Mouse (Mus musculus) small intestine, adult 2 months (tissue): ENCODE measurements around the gene Sult4a1. TPM values are rescaled to one million over a fixed set of nuclear protein-coding genes. Genes with fewer than 3 reads are reported as not detected.

Source experiments
- H3K27ac ChIP-seq: fragments of 200-500 bp; 2 replicates; pipeline ENCODE4 v1.5.1; 2012; ENCODE audit warnings: low read depth, low read length, control low read depth, inconsistent platforms; ENCODE audit not compliant: insufficient read depth
- H3K27me3 ChIP-seq: fragments of 200-500 bp; 2 replicates; pipeline ENCODE4 v1.6.1; 2012; ENCODE audit warnings: mild to moderate bottlenecking, moderate library complexity, low read length, inconsistent platforms; ENCODE audit not compliant: control insufficient read depth, insufficient read depth
- H3K36me3 ChIP-seq: fragments of 200-500 bp; 2 replicates; pipeline ENCODE4 v1.6.1; 2012; ENCODE audit warnings: mild to moderate bottlenecking, low read length, control low read depth, inconsistent platforms; ENCODE audit not compliant: control insufficient read depth, insufficient read depth
- H3K4me1 ChIP-seq: fragments of 200-500 bp; 2 replicates; pipeline ENCODE4 v1.6.1; 2012; ENCODE audit warnings: low read length, inconsistent platforms, mixed read lengths; ENCODE audit not compliant: control insufficient read depth, insufficient read depth, insufficient read length
- H3K4me3 ChIP-seq: fragments of 200-500 bp; 2 replicates; pipeline ENCODE4 v1.5.1; 2012; ENCODE audit warnings: low read depth, mild to moderate bottlenecking, control low read depth, inconsistent platforms, low read length, moderate library complexity
- CTCF ChIP-seq: fragments of 200-500 bp; IDR thresholded peaks from 2 replicates; pipeline ENCODE4 v1.5.1; 2012; ENCODE audit warnings: low read depth, mild to moderate bottlenecking, control low read depth, inconsistent platforms, low read length, moderate library complexity, mixed read lengths; ENCODE audit not compliant: insufficient replicate concordance, insufficient read length; ENCODE audit errors: extremely low read depth
- POLR2A ChIP-seq: fragments of 200-500 bp; IDR thresholded peaks from 2 replicates; pipeline ENCODE4 v1.6.1; 2012; ENCODE audit warnings: low read depth, mild to moderate bottlenecking, control low read depth, inconsistent platforms, low read length, moderate library complexity
- WGBS: fragments of 180-500 bp; shearing (Covaris S2); methylation state at CpG from one replicate; pipeline ENCODE4 v1.1.7; 2018; 5-methylcytosine and 5-hydroxymethylcytosine counted together
- polyA plus RNA-seq: library from polyadenylated mRNA; depleted of rRNA; stranded (reverse); fragments of >200 nt; gene quantifications from 2 replicates; pipeline ENCODE4 v1.2.3, GENCODE M21; 2012

Sult4a1 gene
- polyA plus RNA-seq, 1 experiment = 1.6 TPM

- H3K27ac ChIP-seq = no peak overlapping the region
- TF ChIP-seq POLR2A = no peak
- no peak for TF ChIP-seq CTCF
- H3K4me3 ChIP-seq = no peak overlapping the region
- H3K4me1 ChIP-seq = no peaks in the 10 kb centered on the region
- H3K36me3 ChIP-seq = no peaks in the 10 kb centered on the region
- WGBS = 17% methylated on average over 17 of the region's 17 CpGs
- H3K27me3 ChIP-seq = peaks cover 12% of the 10 kb centered on the region
Observed at GRCm38 (mm10) chr15:84074705-84075185, 30.8 kb downstream of the Sult4a1 start.

- Histone ChIP-seq H3K4me1 (no peaks in the 10 kb centered on the region), H3K27me3 (peaks cover 12% of the 10 kb centered on the region), H3K4me3 (no peak overlapping the region), H3K36me3 (no peaks in the 10 kb centered on the region), H3K27ac (no peak overlapping the region)
- TF ChIP-seq CTCF (peak; percentile 75; the same call in 1 of the 2 replicates), POLR2A (no peak)
- 7% methylated on average over 15 of the region's 15 CpGs for WGBS
Observed at GRCm38 (mm10) chr15:84073911-84074704, 31.4 kb downstream of the Sult4a1 start.

GRCm38 (mm10) chr15:84073058-84073457, 32.5 kb downstream of the Sult4a1 start:
- H3K36me3 ChIP-seq = no peaks in the 10 kb centered on the region
- TF ChIP-seq CTCF (no peak), POLR2A (no peak)
- peaks cover 12% of the 10 kb centered on the region for H3K27me3 ChIP-seq
- H3K27ac ChIP-seq = no peak overlapping the region
- no peaks in the 10 kb centered on the region for H3K4me1 ChIP-seq
- WGBS = 31% methylated on average over 8 of the region's 8 CpGs
- no peak overlapping the region for H3K4me3 ChIP-seq

- no peak overlapping the region for H3K27ac ChIP-seq
- H3K4me3 ChIP-seq = no peak overlapping the region
- H3K36me3 ChIP-seq = no peaks in the 10 kb centered on the region
- no peaks in the 10 kb centered on the region for H3K4me1 ChIP-seq
- peaks cover 12% of the 10 kb centered on the region for H3K27me3 ChIP-seq
- WGBS = 36% methylated on average over 7 of the region's 7 CpGs
- TF ChIP-seq CTCF (peak; percentile 15; the same call in 1 of the 2 replicates), POLR2A (no peak)
Observed at GRCm38 (mm10) chr15:84072226-84072625, 33.3 kb downstream of the Sult4a1 start.

GRCm38 (mm10) chr15:84070116-84070676, 35.4 kb downstream of the Sult4a1 start:
- Histone ChIP-seq H3K36me3 (no peaks in the 10 kb centered on the region), H3K4me3 (no peak overlapping the region), H3K4me1 (no peaks in the 10 kb centered on the region), H3K27ac (no peak overlapping the region), H3K27me3 (peaks cover 14% of the 10 kb centered on the region)
- 4% methylated on average over 13 of the region's 13 CpGs for WGBS
- no peak for TF ChIP-seq CTCF
- TF ChIP-seq POLR2A = no peak

GRCm38 (mm10) chr15:84069455-84070050, 36.0 kb downstream of the Sult4a1 start:
- no peak overlapping the region for H3K27ac ChIP-seq
- WGBS = 11% methylated on average over 16 of the region's 16 CpGs
- no peaks in the 10 kb centered on the region for H3K4me1 ChIP-seq
- TF ChIP-seq POLR2A = no peak
- no peak for TF ChIP-seq CTCF
- H3K27me3 ChIP-seq = peaks cover 16% of the 10 kb centered on the region
- no peak overlapping the region for H3K4me3 ChIP-seq
- H3K36me3 ChIP-seq = no peaks in the 10 kb centered on the region

- no peaks in the 10 kb centered on the region for H3K4me1 ChIP-seq
- H3K27me3 ChIP-seq = peaks cover 12% of the 10 kb centered on the region
- no peaks in the 10 kb centered on the region for H3K36me3 ChIP-seq
- no peak overlapping the region for H3K4me3 ChIP-seq
- TF ChIP-seq POLR2A = no peak
- peak; percentile 17; the same call in 1 of the 2 replicates for TF ChIP-seq CTCF
- 76% methylated on average over 4 of the region's 4 CpGs for WGBS
- H3K27ac ChIP-seq = no peak overlapping the region
Observed at GRCm38 (mm10) chr15:84065701-84066100, 39.9 kb downstream of the Sult4a1 start.
